Mouse (Mus musculus) testis, adult 2 months (tissue): ENCODE data around the gene Hspb11. TPM values are rescaled to one million over a fixed set of nuclear protein-coding genes. Genes with fewer than 3 reads are reported as not detected.

Experiments used
- H3K27ac ChIP-seq: fragments of 200-500 bp; 2 replicates; pipeline ENCODE4 v1.5.1; 2012; ENCODE audit warnings: low read depth, low read length; ENCODE audit not compliant: control insufficient read depth, insufficient read depth
- H3K27me3 ChIP-seq: fragments of 200-500 bp; 2 replicates; pipeline ENCODE4 v1.6.1; 2012; ENCODE audit warnings: mild to moderate bottlenecking, low read length, moderate library complexity; ENCODE audit not compliant: control insufficient read depth, insufficient read depth
- H3K36me3 ChIP-seq: fragments of 200-500 bp; 2 replicates; pipeline ENCODE4 v1.6.1; 2012; ENCODE audit warnings: mild to moderate bottlenecking, low read length; ENCODE audit not compliant: control insufficient read depth, insufficient read depth
- H3K4me1 ChIP-seq: fragments of 200-500 bp; 2 replicates; pipeline ENCODE4 v1.6.1; 2012; ENCODE audit warnings: low read length; ENCODE audit not compliant: control insufficient read depth, insufficient read depth
- H3K4me3 ChIP-seq: fragments of 200-500 bp; 2 replicates; pipeline ENCODE4 v1.5.1; 2012; ENCODE audit warnings: low read depth, mild to moderate bottlenecking, low read length, moderate library complexity, mixed read lengths; ENCODE audit not compliant: control insufficient read depth
- CTCF ChIP-seq: fragments of 200-500 bp; IDR thresholded peaks from 2 replicates; pipeline ENCODE4 v1.5.1; 2012; ENCODE audit warnings: low read depth, mild to moderate bottlenecking, inconsistent platforms, low read length, moderate library complexity; ENCODE audit not compliant: control insufficient read depth, insufficient read depth, insufficient replicate concordance
- POLR2A ChIP-seq: fragments of 200-500 bp; IDR thresholded peaks from 2 replicates; pipeline ENCODE4 v1.6.1; 2012; ENCODE audit warnings: low read depth, mild to moderate bottlenecking, inconsistent platforms, low read length, moderate library complexity; ENCODE audit not compliant: control insufficient read depth
- polyA plus RNA-seq: library from polyadenylated mRNA; depleted of rRNA; stranded (reverse); fragments of >200 nt; gene quantifications from 2 replicates; pipeline ENCODE4 v1.2.3, GENCODE M21; 2012

Hspb11 gene
- polyA plus RNA-seq, 1 experiment, result 8.8 TPM

DNA sequence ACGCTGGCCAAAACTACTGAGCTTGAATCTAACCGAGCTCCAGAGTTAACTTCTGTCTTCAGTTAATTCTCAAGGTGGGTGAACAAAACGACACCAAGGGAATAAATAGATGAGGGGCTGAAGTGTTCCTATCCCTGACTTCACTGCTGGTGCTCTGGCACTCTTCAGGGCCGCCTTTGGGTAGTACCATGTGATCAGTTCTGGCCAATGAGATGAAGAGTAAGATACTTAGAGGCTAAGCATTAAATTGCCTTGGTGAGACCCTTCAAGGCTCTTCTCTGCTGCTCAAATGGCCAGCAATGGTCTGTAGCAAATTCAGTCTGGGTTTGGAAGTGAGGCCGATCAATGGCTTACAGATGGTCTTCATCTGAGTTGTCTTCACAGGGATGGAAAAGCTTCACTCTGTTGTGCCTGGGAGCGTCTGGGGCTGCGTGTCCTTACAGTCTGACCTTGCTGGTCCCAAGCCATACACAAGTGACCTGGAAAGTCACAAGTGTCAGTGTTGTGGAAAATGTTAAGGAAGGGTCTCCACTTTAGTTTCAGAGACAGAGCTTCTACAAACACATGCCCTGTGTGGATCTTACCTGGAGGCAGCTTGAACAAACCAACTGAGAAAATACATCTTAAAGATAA, 27.6 kb downstream of the Hspb11 start:
- no peak overlapping the region for H3K27ac ChIP-seq
- TF ChIP-seq POLR2A (no peak), CTCF (no peak)
- H3K36me3 ChIP-seq, result no peaks in the 10 kb centered on the region
- H3K4me1 ChIP-seq, result no peaks in the 10 kb centered on the region
- no peak overlapping the region for H3K4me3 ChIP-seq
- H3K27me3 ChIP-seq, result no peaks in the 10 kb centered on the region

DNA sequence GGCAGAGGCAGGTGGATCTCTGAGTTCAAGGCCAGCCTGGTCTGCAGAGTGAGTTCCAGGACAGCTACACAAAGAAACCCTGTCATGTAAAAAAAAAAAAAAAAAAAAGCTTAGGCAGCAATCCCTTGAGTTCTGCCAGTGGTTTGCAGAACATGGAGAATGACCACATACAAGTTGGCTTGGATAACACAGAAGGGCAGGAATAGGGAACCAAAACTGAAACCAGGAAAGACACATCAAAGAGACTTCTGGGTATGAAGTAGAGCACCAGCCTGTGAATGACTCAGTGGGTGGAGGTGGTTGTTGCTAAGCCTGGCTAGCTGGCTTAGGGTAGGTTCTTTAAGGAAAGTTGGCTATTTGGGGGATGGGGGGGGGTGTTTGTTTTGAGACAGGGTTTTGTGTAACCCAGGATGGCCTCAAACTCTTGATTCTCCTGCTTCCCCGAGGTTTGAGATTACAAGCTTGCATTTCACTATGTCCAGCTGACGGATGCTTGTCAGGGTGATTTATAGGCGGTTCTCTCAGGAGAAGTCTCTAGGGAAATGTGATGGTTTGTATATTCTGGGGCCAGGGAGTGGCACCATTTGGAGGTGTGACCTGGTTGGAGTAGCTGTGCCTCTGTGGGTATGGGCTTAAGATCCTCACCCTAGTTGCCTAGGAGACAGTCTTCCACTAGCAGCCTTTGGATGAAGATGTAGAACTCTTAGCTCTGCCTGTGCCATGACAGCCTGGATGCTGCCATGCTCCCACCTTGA, 32.2 kb downstream of the Hspb11 start:
- H3K27me3 ChIP-seq, result no peaks in the 10 kb centered on the region
- H3K27ac ChIP-seq, result no peak overlapping the region
- TF ChIP-seq CTCF (no peak), POLR2A (no peak)
- peaks cover 5% of the 10 kb centered on the region; the same call in 1 of the 2 replicates for H3K4me1 ChIP-seq
- no peak overlapping the region for H3K4me3 ChIP-seq
- H3K36me3 ChIP-seq, result no peaks in the 10 kb centered on the region

DNA sequence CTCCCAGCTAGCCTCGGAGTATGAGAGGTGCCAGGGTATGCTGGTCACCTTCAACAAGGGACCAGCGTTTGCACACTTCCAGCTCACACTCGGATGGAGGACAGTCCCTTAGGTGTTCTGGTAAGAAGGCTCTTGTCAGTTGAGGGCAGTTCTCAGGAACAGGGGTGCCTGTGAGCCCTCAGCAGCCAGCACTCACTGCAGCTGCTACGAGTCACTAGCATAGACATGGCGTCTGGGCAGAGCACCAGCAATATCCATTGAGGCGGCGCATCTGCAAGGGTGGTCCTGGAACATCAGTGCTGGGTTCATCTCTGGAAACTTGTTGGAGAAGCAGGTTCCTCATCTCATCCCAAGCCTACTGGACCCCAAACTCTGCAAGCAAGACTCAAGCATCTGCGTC, 33.0 kb downstream of the Hspb11 start:
- no peaks in the 10 kb centered on the region for H3K36me3 ChIP-seq
- TF ChIP-seq CTCF, result no peak
- peaks cover 5% of the 10 kb centered on the region; the same call in 1 of the 2 replicates for H3K4me1 ChIP-seq
- no peak overlapping the region for H3K4me3 ChIP-seq
- H3K27me3 ChIP-seq, result no peaks in the 10 kb centered on the region
- H3K27ac ChIP-seq, result no peak overlapping the region

DNA sequence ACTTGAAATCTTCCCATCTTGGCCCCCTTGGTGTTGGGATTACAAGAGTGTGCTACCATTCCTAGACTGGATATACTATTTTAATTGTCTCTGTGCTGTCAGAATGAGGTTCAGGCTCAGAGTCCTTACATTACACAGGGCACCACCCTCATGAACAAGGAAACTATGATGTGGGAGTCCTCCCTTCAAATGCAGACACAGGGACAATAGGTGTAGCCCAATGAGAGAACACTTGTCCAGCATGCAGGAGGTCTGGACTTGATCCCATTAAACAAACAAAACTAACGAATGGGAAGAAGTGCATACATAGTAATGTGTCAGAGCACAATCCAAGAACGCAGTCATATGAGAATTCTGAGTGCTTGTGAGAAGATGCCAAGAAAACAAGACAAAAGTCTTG, 34.1 kb downstream of the Hspb11 start:
- Histone ChIP-seq H3K36me3 (no peaks in the 10 kb centered on the region), H3K27ac (no peak overlapping the region), H3K4me1 (peaks cover 7% of the 10 kb centered on the region; the same call in 1 of the 2 replicates), H3K27me3 (no peaks in the 10 kb centered on the region), H3K4me3 (no peak overlapping the region)
- TF ChIP-seq CTCF, result no peak
- TF ChIP-seq POLR2A, result no peak

DNA sequence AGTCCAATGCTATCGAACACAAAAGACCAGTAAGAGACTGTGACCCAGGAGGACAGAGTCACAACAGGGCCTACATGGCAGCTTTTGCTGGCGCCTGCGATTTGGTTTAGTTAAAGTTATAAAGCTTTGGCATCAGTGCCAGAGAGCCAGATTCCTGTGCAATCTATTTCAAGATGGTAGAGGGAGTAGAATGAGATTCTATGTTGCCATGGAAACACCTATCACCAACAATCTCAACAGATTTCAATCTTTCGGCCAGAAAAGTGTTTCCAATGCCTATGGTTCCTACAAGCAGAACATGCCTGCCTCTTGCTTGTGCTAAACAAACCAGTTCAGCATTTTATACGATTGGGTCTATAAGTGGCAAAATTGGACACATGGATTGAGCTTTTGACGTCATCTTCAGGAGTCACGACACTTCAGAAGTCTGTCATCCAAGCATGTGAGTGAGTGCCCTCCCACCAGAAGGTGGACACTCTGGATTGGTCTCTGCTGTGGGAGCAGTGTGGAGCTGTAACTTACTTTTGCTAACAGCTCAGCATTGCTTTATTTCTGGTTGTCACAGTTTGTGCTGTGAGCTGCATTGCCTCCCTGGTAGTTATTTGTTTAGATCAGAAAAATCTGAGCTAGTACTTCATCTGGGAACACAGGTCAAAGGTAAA, 38.3 kb downstream of the Hspb11 start:
- peak overlapping the region; percentile 60 for H3K4me3 ChIP-seq
- H3K36me3 ChIP-seq, result no peaks in the 10 kb centered on the region
- no peak overlapping the region for H3K27ac ChIP-seq
- TF ChIP-seq CTCF (no peak), POLR2A (no peak)
- H3K27me3 ChIP-seq, result no peaks in the 10 kb centered on the region
- H3K4me1 ChIP-seq, result peaks cover 12% of the 10 kb centered on the region

DNA sequence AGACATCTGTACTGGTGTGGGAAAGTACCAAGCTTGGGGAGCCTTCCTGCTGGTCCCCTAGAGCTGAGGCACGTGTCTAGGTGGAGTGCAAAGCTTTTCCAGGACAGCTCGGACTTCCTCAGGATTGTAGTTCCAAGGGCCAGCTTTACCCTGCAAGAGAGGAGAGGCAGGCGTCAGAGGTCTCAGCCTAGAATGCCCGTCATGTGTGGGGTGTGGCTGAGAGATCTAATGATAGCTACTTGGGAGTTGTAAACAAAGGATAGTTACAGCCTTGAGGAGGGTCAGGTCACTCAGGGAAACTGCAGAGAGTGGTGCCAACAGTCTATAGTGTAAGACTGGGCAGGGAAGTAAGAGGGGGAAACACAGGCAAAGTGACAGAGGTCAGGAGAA, 38.9 kb downstream of the Hspb11 start:
- TF ChIP-seq CTCF, result no peak
- no peak for TF ChIP-seq POLR2A
- Histone ChIP-seq H3K27ac (no peak overlapping the region), H3K4me3 (peak overlapping the region; percentile 60), H3K4me1 (peaks cover 12% of the 10 kb centered on the region), H3K36me3 (no peaks in the 10 kb centered on the region), H3K27me3 (no peaks in the 10 kb centered on the region)

DNA sequence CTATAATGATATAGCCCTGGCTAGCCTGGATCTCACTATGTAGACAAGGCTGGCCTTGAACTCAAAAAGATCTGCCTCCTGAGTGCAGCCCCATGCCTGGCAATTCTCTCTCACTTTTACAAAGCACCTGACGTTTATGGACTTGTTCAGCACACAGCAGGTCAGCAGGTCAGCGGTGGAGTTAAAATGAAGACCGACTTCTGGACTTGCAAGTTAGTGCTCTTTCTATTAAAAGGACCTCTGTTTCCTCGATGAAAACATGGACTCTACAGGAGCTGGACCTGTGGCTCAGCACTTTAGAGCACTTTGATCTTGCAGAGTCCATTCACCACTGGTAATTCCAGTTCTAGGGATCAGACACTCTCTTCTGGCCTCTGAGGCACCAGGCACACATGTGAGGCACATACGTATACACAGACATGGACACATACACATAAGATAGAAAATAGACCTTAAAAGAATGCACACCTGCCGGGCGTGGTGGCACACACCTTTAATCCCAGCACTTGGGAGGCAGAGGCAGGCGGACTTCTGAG, 44.7 kb downstream of the Hspb11 start:
- no peaks in the 10 kb centered on the region for H3K27me3 ChIP-seq
- TF ChIP-seq POLR2A, result no peak
- TF ChIP-seq CTCF, result no peak
- H3K36me3 ChIP-seq, result no peaks in the 10 kb centered on the region
- H3K4me1 ChIP-seq, result peaks cover 10% of the 10 kb centered on the region
- H3K4me3 ChIP-seq, result no peak overlapping the region
- H3K27ac ChIP-seq, result no peak overlapping the region
